Mouse (Mus musculus) limb, embryonic 11.5 days (tissue): ENCODE data around the gene Rnf145. TPM values are rescaled to one million over a fixed set of nuclear protein-coding genes. Genes with fewer than 3 reads are reported as not detected.

Experiments
- ATAC-seq: fragments of 200-750 bp; cut with Nextera tagmentation; 2 replicates; pipeline ENCODE4 v1.8.0; 2017; ENCODE audit warnings: low read depth; ENCODE audit not compliant: insufficient number of reproducible peaks, low FRiP score, low TSS enrichment
- DNase-seq: peaks from one replicate; pipeline ENCODE4 v3.0.0-alpha.2; 2015; ENCODE audit warnings: low spot score
- H3K27ac ChIP-seq: fragments of 300-500 bp; sonication (generic); replicated peaks from 2 replicates; pipeline ENCODE4 v1.5.1; 2014; ENCODE audit warnings: low read depth, mild to moderate bottlenecking, low read length
- H3K27me3 ChIP-seq: fragments of 300-500 bp; sonication (generic); 2 replicates; pipeline ENCODE4 v1.6.1; 2014; ENCODE audit warnings: mild to moderate bottlenecking, low read length, mixed read lengths; ENCODE audit not compliant: control insufficient read depth, insufficient read depth
- H3K36me3 ChIP-seq: fragments of 300-500 bp; sonication (generic); 2 replicates; pipeline ENCODE4 v1.6.1; 2014; ENCODE audit warnings: mild to moderate bottlenecking, low read length, moderate library complexity, mixed read lengths; ENCODE audit not compliant: control insufficient read depth, insufficient read depth
- H3K4me1 ChIP-seq: fragments of 300-500 bp; sonication (generic); 2 replicates; pipeline ENCODE4 v1.6.1; 2014; ENCODE audit warnings: low read length, mixed read lengths; ENCODE audit not compliant: control insufficient read depth, insufficient read depth
- H3K4me2 ChIP-seq: fragments of 300-500 bp; sonication (generic); 2 replicates; pipeline ENCODE4 v1.6.1; 2014; ENCODE audit warnings: low read depth, mild to moderate bottlenecking, moderate library complexity; ENCODE audit not compliant: severe bottlenecking
- H3K4me3 ChIP-seq: fragments of 300-500 bp; sonication (generic); 2 replicates; pipeline ENCODE4 v1.5.1; 2014; ENCODE audit warnings: low read depth, low read length
- H3K9ac ChIP-seq: fragments of 300-500 bp; sonication (generic); 2 replicates; pipeline ENCODE4 v1.6.1; 2014; ENCODE audit warnings: mild to moderate bottlenecking, low read length
- H3K9me3 ChIP-seq: fragments of 300-500 bp; sonication (generic); 2 replicates; pipeline ENCODE4 v1.6.1; 2016; ENCODE audit warnings: low read length; ENCODE audit not compliant: control insufficient read depth
- WGBS: fragments of 180-500 bp; shearing (Covaris S2); extraction: QIAGEN DNeasy Blood & Tissue Kit; methylation state at CpG from one replicate; pipeline ENCODE4 v1.1.7; 2014; 5-methylcytosine and 5-hydroxymethylcytosine counted together
- polyA plus RNA-seq: library from polyadenylated mRNA; unstranded; fragments of >200 nt; fragmentation: Nextera tagmentation; extraction: Ambion mirVana; gene quantifications from 2 replicates; pipeline ENCODE4 v1.2.1, GENCODE M21; 2014

Gene Rnf145
- polyA plus RNA-seq, 1 experiment from 2014 or later: 96.1 TPM

DNA sequence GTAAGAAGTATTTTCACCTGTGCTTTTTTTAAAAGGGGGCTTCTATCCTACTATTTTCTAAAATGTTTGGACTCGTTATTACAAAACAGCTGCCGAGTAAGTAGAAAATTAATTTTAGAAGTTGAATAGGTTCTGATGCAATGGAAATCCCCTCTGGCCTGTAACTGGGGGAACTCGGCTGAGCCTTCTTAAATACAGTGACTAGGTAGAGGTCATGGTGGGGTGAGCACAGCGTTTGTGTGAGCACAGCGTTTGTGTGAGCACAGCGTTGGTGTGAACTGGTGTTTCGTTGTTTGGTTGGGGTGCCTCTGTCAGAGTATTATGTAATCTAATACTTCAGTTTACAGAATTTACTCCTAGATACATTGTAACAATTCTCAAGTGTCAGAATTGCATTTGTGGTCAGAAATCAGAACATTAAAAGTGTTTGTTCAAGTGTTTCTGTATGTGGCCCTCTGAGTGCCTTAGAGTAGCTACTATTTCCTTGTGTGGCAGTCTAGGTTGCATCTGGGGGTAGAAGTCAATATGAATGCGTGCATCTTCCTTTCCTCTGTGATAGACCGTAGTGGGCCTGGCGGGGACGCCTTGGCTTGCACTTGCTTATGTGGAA, 8.0 kb downstream of the Rnf145 start:
- no peak overlapping the region for H3K27ac ChIP-seq
- no peak for DNase-seq
- no peak for ATAC-seq

GRCm38 (mm10) chr11:44528560-44529199, 9.9 kb downstream of the Rnf145 start:
- Histone ChIP-seq H3K9me3 (no peaks in the 10 kb centered on the region), H3K9ac (no peak overlapping the region), H3K4me1 (no peaks in the 10 kb centered on the region), H3K36me3 (peaks cover 32% of the 10 kb centered on the region), H3K27me3 (no peaks in the 10 kb centered on the region), H3K4me3 (no peak overlapping the region), H3K27ac (no peak overlapping the region), H3K4me2 (no peak overlapping the region)
- ATAC-seq (no peak), DNase-seq (no peak)
- 94% methylated on average over 14 of the region's 14 CpGs for WGBS

More for the DNA sequence above, 8.0 kb downstream of the Rnf145 start:
- no peaks in the 10 kb centered on the region for H3K27me3 ChIP-seq
- H3K9me3 ChIP-seq: no peaks in the 10 kb centered on the region
- H3K9ac ChIP-seq: no peak overlapping the region
- no peak overlapping the region for H3K4me3 ChIP-seq
- 95% methylated on average over 11 of the region's 11 CpGs for WGBS
- H3K36me3 ChIP-seq: peaks cover 22% of the 10 kb centered on the region
- H3K4me1 ChIP-seq: no peaks in the 10 kb centered on the region
- no peak overlapping the region for H3K4me2 ChIP-seq

DNA sequence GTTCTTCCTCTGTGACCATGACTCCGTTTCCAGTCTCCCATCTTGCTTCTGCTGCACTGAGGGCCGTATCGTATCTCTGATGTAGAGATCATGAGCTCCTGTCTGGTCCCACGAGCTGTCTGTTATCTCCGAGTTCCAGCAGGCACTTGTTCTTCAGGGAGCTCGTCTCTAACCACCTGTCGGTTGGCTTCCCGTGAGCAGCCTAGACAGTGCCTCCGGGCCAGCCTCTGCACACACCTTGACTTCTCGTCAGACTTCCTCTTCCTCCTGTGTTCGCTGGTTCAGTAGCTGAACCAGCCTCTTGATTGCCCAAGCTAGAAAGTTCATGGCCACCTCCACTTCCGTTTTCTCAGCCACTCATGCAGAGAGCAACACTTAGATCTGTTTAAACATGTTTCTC, 10.4 kb downstream of the Rnf145 start:
- Histone ChIP-seq H3K9me3 (no peaks in the 10 kb centered on the region), H3K4me1 (no peaks in the 10 kb centered on the region), H3K36me3 (peaks cover 32% of the 10 kb centered on the region), H3K4me2 (no peak overlapping the region), H3K27me3 (no peaks in the 10 kb centered on the region), H3K27ac (no peak overlapping the region), H3K4me3 (no peak overlapping the region), H3K9ac (no peak overlapping the region)
- ATAC-seq (no peak), DNase-seq (no peak)
- 93% methylated on average over 12 of the region's 12 CpGs for WGBS

- no peaks in the 10 kb centered on the region for H3K9me3 ChIP-seq
- 94% methylated on average over 5 of the region's 5 CpGs for WGBS
- no peak overlapping the region for H3K4me3 ChIP-seq
- no peak overlapping the region for H3K9ac ChIP-seq
- DNase-seq (no peak), ATAC-seq (no peak)
- no peaks in the 10 kb centered on the region for H3K4me1 ChIP-seq
- H3K4me2 ChIP-seq: no peak overlapping the region
- peaks cover 32% of the 10 kb centered on the region for H3K36me3 ChIP-seq
- H3K27ac ChIP-seq: no peak overlapping the region
- no peaks in the 10 kb centered on the region for H3K27me3 ChIP-seq
Observed at GRCm38 (mm10) chr11:44529716-44530115, 11.0 kb downstream of the Rnf145 start.

GRCm38 (mm10) chr11:44530382-44530781, 11.6 kb downstream of the Rnf145 start:
- Histone ChIP-seq H3K4me3 (no peak overlapping the region), H3K36me3 (peaks cover 29% of the 10 kb centered on the region), H3K4me2 (no peak overlapping the region), H3K9me3 (no peaks in the 10 kb centered on the region), H3K4me1 (no peaks in the 10 kb centered on the region), H3K27me3 (no peaks in the 10 kb centered on the region), H3K27ac (no peak overlapping the region), H3K9ac (no peak overlapping the region)
- ATAC-seq (no peak), DNase-seq (no peak)
- 82% methylated on average over 8 of the region's 8 CpGs for WGBS

DNA sequence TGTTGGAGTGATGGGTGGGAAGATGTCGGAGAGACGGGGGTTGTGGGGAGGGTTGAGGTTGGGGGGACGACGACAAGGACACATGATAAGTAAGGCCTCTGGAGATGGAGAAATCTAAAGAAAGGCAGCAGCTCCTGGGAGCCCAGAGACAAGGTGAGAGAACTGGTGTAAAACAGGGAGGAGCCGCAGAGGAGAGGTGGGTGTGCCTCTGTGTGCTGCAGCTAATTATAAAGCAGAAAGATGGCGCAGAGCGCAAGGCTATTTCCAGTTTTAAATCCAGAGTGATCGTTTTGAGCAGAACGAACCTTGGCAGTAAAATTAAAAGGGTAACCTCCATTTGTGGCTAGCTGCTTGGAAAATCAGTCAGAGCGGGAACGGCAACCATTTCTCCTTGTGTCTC, 12.1 kb downstream of the Rnf145 start:
- 79% methylated on average over 11 of the region's 11 CpGs for WGBS
- H3K4me3 ChIP-seq: no peak overlapping the region
- H3K27ac ChIP-seq: no peak overlapping the region
- ATAC-seq (no peak), DNase-seq (no peak)
- H3K9ac ChIP-seq: no peak overlapping the region
- H3K36me3 ChIP-seq: peaks cover 25% of the 10 kb centered on the region
- H3K4me2 ChIP-seq: no peak overlapping the region
- no peaks in the 10 kb centered on the region for H3K4me1 ChIP-seq
- no peaks in the 10 kb centered on the region for H3K27me3 ChIP-seq
- no peaks in the 10 kb centered on the region for H3K9me3 ChIP-seq

DNA sequence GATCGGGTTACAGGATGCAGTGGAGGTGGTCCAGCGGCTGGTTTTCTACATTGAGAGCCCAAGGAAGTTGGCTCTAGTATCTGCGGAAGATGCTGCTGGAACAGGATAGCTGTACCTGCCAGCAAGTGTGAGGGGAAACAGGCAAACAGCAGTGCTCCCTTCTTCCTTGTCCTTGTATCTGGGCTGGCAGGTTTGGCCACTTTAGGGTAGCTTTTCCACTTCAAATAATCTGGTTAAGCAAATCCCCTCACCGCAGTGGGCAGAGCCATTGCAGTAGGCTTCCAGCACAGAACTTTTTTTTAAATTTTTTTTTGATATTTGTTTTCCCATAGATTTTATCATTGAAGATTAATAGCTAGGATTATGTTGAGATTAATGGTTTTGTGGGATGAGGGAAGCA, 12.9 kb downstream of the Rnf145 start:
- Histone ChIP-seq H3K9me3 (no peaks in the 10 kb centered on the region), H3K9ac (no peak overlapping the region), H3K36me3 (peaks cover 21% of the 10 kb centered on the region), H3K4me3 (no peak overlapping the region), H3K4me1 (no peaks in the 10 kb centered on the region), H3K27me3 (no peaks in the 10 kb centered on the region), H3K4me2 (no peak overlapping the region), H3K27ac (no peak overlapping the region)
- WGBS: 83% methylated on average over 4 of the region's 4 CpGs
- no peak for DNase-seq
- ATAC-seq: no peak

DNA sequence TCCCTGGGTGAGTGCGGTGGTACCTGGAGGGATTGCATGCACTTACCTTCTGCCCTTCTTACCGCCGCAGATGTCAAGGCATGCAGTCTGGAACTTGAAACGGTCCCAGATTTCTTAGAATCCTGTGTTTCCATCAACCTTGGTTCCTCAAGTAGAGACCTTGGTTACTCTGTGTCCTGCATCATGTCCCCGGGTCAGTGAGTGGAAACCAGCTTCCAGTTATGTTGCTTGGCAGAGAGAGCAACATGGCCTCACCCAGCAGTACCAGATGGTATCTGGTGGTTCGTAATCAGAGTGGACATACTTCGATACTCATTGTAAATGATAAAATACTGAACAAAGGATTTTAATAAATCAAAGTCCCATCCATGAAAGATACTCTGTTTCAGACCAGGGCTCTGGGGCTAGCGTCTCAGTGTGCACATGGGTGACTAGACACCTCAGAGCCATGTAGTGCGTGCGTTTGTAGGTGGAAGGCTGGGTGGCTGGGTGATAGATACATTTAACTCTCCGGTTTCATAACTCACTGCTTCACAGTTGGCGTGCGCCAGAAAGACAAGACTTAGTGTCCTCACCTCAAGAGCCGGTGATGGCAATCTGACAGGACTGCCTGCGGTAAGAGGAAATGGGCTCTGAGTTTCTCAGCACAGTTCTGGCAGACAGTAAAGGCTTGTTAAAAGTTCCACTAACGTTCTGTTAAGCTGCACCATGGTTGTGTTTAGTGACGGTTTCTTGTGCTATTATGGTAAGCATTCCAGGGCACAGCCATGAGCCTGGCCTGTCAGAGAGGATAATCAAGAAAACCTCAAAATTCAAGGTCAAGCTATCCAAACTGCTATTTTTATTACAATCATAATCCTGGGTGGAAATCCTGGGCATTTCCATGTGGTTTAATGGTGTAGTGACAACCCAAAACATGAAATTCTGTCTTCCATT, 14.3 kb downstream of the Rnf145 start:
- ATAC-seq: no peak
- H3K27ac ChIP-seq: no peak overlapping the region
- H3K4me2 ChIP-seq: no peak overlapping the region
- no peak overlapping the region for H3K9ac ChIP-seq
- H3K36me3 ChIP-seq: peaks cover 15% of the 10 kb centered on the region; the same call in 1 of the 2 replicates
- no peak overlapping the region for H3K4me3 ChIP-seq
- H3K27me3 ChIP-seq: no peaks in the 10 kb centered on the region
- H3K9me3 ChIP-seq: no peaks in the 10 kb centered on the region
- WGBS: 95% methylated on average over 17 of the region's 17 CpGs
- no peak for DNase-seq
- no peaks in the 10 kb centered on the region for H3K4me1 ChIP-seq
